Mouse (Mus musculus) stomach, postnatal 0 days (tissue): ENCODE data around the gene Rmdn3.

ENCODE experiments used
- CTCF ChIP-seq: IDR thresholded peaks from 2 replicates; pipeline ENCODE4 v1.5.1; 2016; ENCODE audit warnings: antibody characterized with exemption, low read depth, mild to moderate bottlenecking, moderate library complexity
- EP300 ChIP-seq: optimal IDR thresholded peaks from 2 replicates; pipeline ENCODE3; 2016; ENCODE audit warnings: antibody characterized with exemption

- TF ChIP-seq CTCF, result peak; percentile 15
- no peak for TF ChIP-seq EP300
Observed at GRCm38 (mm10) chr2:119156681-119157572, at the start of gene Rmdn3.
